Mouse (Mus musculus): ENCODE measurements around the gene Wdr24. TPM values are rescaled to one million over a fixed set of nuclear protein-coding genes. Genes with fewer than 3 reads are reported as not detected.

Gene Wdr24
- polyA plus RNA-seq, 1 experiment: 14.5 TPM

DNA sequence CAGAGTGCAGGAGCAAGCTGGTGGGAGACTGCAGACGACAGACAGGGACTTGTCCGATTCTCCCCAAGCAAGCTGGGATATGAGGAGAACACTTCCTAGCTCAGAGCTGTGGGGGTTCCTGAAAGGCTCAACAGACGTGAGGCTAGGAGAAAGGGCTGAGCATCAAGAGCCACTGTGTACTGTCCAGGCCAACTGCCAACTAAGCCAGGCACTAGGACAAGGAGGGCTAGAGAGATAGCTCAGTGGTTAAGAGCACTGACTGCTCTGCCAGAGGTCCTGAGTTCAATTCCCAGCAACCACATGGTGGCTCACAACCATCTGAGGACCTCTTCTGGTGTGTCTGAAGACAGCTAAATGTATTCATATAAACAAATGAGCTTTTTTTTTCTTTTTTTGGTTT is 19.1 kb downstream of the Wdr24 start:
- peaks cover 6% of the 10 kb centered on the region; the same call in 1 of the 2 replicates for H3K4me1 ChIP-seq (ENCODE audit: control insufficient read depth, insufficient read depth, low read length)
- no peak overlapping the region for H3K4me3 ChIP-seq (ENCODE audit: insufficient read depth, low read length)
- TF ChIP-seq POLR2A (IDR thresholded peaks at IDR 0.05; ENCODE audit: low read depth, low read length) (no peak), CTCF (IDR thresholded peaks at IDR 0.05; ENCODE audit: borderline replicate concordance, insufficient read depth, low read length) (no peak)
- no peak overlapping the region for H3K27ac ChIP-seq (ENCODE audit: insufficient read depth, low read length)

DNA sequence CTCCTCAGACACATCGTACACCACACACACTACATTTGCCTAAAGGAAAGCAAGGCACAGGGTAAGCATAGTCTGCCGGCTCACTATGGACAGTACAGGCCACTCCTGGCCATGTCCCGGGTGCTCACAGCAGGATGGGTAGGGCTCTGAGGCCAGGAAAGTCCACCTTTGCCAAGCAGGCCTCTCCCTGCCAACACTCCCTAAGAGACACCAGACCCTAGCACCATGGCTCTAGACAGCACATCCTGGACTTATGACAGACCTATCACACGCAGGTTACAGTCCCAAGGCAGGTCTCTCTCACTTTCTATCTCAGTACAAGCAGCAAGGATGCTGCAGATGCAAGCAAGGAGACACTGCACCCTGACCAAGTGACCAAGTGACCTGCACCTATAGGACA is 19.7 kb downstream of the Wdr24 start:
- Histone ChIP-seq H3K4me1 (ENCODE audit: control insufficient read depth, insufficient read depth, low read length) (peaks cover 6% of the 10 kb centered on the region; the same call in 1 of the 2 replicates), H3K27ac (ENCODE audit: insufficient read depth, low read length) (no peak overlapping the region), H3K4me3 (ENCODE audit: insufficient read depth, low read length) (peak overlapping the region; percentile 68)
- TF ChIP-seq POLR2A (IDR thresholded peaks at IDR 0.05; ENCODE audit: low read depth, low read length): no peak
- TF ChIP-seq CTCF (IDR thresholded peaks at IDR 0.05; ENCODE audit: borderline replicate concordance, insufficient read depth, low read length): no peak

GRCm38 (mm10) chr17:25843636-25844395 is 20.4 kb downstream of the Wdr24 start:
- Histone ChIP-seq H3K4me1 (ENCODE audit: control insufficient read depth, insufficient read depth, low read length) (peaks cover 6% of the 10 kb centered on the region; the same call in 1 of the 2 replicates), H3K27ac (ENCODE audit: insufficient read depth, low read length) (peak overlapping the region; percentile 49), H3K4me3 (ENCODE audit: insufficient read depth, low read length) (peak overlapping the region; percentile 68)
- TF ChIP-seq POLR2A (IDR thresholded peaks at IDR 0.05; ENCODE audit: low read depth, low read length): no peak

DNA sequence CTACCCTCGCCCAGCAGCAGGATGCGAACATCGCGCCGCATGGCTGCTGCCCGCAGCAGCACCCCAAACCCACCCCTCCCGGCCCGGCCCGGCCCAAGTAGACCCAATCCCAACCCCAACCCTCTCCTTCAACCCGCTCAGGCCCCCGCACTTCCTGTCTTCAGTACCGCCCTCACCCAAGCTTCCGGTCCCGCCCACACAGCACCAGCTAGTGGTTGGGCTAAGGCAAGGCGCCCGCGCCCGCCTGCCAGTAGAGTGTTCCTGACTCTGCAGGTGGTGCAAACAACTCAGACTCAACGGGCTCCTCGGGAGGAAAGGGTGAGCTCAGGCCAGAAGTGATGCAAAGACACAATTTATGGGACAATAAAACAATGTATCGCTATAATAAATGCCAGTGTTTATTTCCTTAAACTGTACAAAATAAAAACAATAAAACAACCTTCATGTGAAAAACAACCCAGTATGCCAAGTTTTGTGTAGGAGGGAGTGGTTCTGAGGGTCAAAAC is 21.0 kb downstream of the Wdr24 start, which contains the start of gene Rhot2:
Gene Rhot2 (minus strand): TSS at position 456 of the 506 bp plus-strand sequence.
- Histone ChIP-seq H3K4me1 (ENCODE audit: control insufficient read depth, insufficient read depth, low read length) (0 out of 2 replicates have a peak, but pooled peaks cover 6% of the 10 kb centered on the region), H3K4me3 (ENCODE audit: insufficient read depth, low read length) (peak within 1 kb of the TSS; percentile 68), H3K27ac (ENCODE audit: insufficient read depth, low read length) (peak within 1 kb of the TSS; percentile 49)
- no peak for TF ChIP-seq CTCF (IDR thresholded peaks at IDR 0.05; ENCODE audit: borderline replicate concordance, insufficient read depth, low read length)
- TF ChIP-seq POLR2A (IDR thresholded peaks at IDR 0.05; ENCODE audit: low read depth, low read length): peak; percentile 82

GRCm38 (mm10) chr17:25860229-25860628 is 36.8 kb downstream of the Wdr24 start:
- Histone ChIP-seq H3K27ac (ENCODE audit: insufficient read depth, low read length) (no peak overlapping the region), H3K4me3 (ENCODE audit: insufficient read depth, low read length) (no peak overlapping the region), H3K4me1 (ENCODE audit: control insufficient read depth, insufficient read depth, low read length) (no peaks in the 10 kb centered on the region)
- TF ChIP-seq CTCF (IDR thresholded peaks at IDR 0.05; ENCODE audit: borderline replicate concordance, insufficient read depth, low read length) (no peak), POLR2A (IDR thresholded peaks at IDR 0.05; ENCODE audit: low read depth, low read length) (no peak)

GRCm38 (mm10) chr17:25860832-25861703 is 37.6 kb downstream of the Wdr24 start, which contains the start of gene Wdr90:
Gene Wdr90, minus strand, starts transcription at chr17:25861501.
- peak within 1 kb of the TSS; percentile 56 for H3K4me3 ChIP-seq (ENCODE audit: insufficient read depth, low read length)
- no peaks in the 10 kb centered on the region for H3K4me1 ChIP-seq (ENCODE audit: control insufficient read depth, insufficient read depth, low read length)
- peak within 1 kb of the TSS; percentile 9; the same call in 1 of the 2 replicates for H3K27ac ChIP-seq (ENCODE audit: insufficient read depth, low read length)
- peak; percentile 72 for TF ChIP-seq POLR2A (IDR thresholded peaks at IDR 0.05; ENCODE audit: low read depth, low read length)
- TF ChIP-seq CTCF (IDR thresholded peaks at IDR 0.05; ENCODE audit: borderline replicate concordance, insufficient read depth, low read length): no peak

- Histone ChIP-seq H3K4me1 (ENCODE audit: control insufficient read depth, insufficient read depth, low read length) (no peaks in the 10 kb centered on the region), H3K27ac (ENCODE audit: insufficient read depth, low read length) (peak overlapping the region; percentile 9; the same call in 1 of the 2 replicates), H3K4me3 (ENCODE audit: insufficient read depth, low read length) (peak overlapping the region; percentile 56)
- TF ChIP-seq CTCF (IDR thresholded peaks at IDR 0.05; ENCODE audit: borderline replicate concordance, insufficient read depth, low read length) (no peak), POLR2A (IDR thresholded peaks at IDR 0.05; ENCODE audit: low read depth, low read length) (no peak)
Observed at GRCm38 (mm10) chr17:25861704-25862612, 38.5 kb downstream of the Wdr24 start.

DNA sequence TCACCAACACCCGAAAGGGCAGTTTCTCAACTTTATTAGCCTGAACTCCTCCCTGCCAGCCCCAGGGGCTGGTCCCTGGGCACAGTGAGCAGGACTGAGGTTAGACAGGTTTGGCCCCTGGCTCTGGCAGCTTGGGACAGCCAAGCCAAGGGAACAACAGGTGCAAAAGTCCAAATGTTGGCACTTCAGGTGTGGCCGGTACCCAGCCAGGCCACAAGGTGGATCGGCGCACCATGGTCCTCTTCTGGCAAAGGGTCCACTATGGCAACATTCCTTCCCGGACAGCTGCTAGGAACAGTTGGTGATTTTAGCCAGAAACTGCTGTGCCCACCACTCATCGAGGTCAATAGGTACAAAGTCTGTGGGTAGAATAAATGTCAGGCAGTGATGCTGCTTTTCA is 40.3 kb downstream of the Wdr24 start:
- H3K4me1 ChIP-seq (ENCODE audit: control insufficient read depth, insufficient read depth, low read length): no peaks in the 10 kb centered on the region
- no peak overlapping the region for H3K27ac ChIP-seq (ENCODE audit: insufficient read depth, low read length)
- no peak for TF ChIP-seq CTCF (IDR thresholded peaks at IDR 0.05; ENCODE audit: borderline replicate concordance, insufficient read depth, low read length)
- TF ChIP-seq POLR2A (IDR thresholded peaks at IDR 0.05; ENCODE audit: low read depth, low read length): no peak
- no peak overlapping the region for H3K4me3 ChIP-seq (ENCODE audit: insufficient read depth, low read length)

DNA sequence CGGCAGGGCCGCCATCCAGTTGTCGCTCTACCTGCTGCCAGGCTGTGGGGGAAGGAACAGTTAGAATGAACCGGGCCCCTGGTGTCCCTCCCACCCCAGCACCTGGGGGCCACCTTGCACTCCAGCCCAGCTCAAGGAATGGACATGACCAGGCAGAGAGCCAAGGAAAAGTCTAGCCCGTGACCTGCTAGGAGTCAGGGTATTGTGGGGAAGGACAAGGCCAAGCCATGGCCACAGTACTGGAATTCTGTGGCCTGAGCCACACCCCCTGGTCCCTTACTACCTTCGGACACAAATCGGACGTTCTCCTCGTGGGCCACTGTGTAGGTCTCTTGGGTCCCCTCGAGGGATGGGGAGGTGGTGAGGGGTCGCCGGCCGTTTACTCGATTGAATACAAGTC is 40.9 kb downstream of the Wdr24 start:
- Histone ChIP-seq H3K4me3 (ENCODE audit: insufficient read depth, low read length) (no peak overlapping the region), H3K4me1 (ENCODE audit: control insufficient read depth, insufficient read depth, low read length) (no peaks in the 10 kb centered on the region), H3K27ac (ENCODE audit: insufficient read depth, low read length) (no peak overlapping the region)
- TF ChIP-seq POLR2A (IDR thresholded peaks at IDR 0.05; ENCODE audit: low read depth, low read length): no peak
- TF ChIP-seq CTCF (IDR thresholded peaks at IDR 0.05; ENCODE audit: borderline replicate concordance, insufficient read depth, low read length): no peak
